In the genomic region with DNA sequence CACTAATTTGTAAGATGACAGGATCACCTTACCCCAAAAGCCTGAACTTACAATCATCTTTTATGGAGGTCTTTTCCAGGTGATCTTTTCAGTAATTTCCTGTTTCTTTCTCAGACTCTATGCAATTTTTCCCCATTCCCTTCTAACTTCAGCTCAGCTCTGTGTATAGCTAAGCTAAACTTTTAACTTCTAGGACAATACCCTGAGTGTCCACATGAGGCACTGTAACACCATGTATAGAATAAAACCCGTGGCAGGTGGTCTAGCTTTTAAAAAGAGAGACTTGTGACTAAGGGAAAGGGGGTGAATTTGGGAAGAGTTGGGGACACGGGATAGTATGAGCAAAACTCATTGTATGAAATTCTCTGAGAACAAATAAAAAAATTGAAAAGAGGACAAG, we compare ENCODE assay signal across 9 mouse cellular contexts. TPM values are rescaled to one million over a fixed set of nuclear protein-coding genes. Genes with fewer than 3 reads are reported as not detected.
DNase-seq lines count a peak whose midpoint lies in the region; ATAC-seq lines count a peak whose summit lies in the region.
"Had no signal": no experiment of that assay in that cellular context is flagged by ENCODE, and none has a peak within 500 bp of the region (broad histone marks: within the 10 kb centered on the region; RNA-seq: fewer than 3 reads in every experiment).

No protein-coding gene starts in this region.

- no peak overlapping the region for H3K4me3 ChIP-seq in intestine, embryonic 14.5 days (ENCODE audit: low read depth, low read length)
- H3K4me3 ChIP-seq in intestine, embryonic 16.5 days (ENCODE audit: low read length) = no peak overlapping the region
- H3K4me3 ChIP-seq: megakaryocyte, embryonic 14.5 days had no signal

- 0 out of 2 replicates have a peak, but pooled peaks have one; percentile 27 for ATAC-seq in intestine, embryonic 14.5 days (replicated peaks; ENCODE audit: low FRiP score, low TSS enrichment, low read depth)
- ATAC-seq in intestine, embryonic 16.5 days = no peak
- ATAC-seq in megakaryocyte, adult 5-6 weeks (ENCODE audit: poor library complexity, severe bottlenecking) = no peak

- no peak overlapping the region for H3K4me2 ChIP-seq in intestine, embryonic 14.5 days (ENCODE audit: low read length)
- H3K4me2 ChIP-seq in intestine, embryonic 16.5 days (ENCODE audit: low read depth, low read length) = no peak overlapping the region

- WGBS in intestine, embryonic 14.5 days = 34% methylated on average over 2 of the region's 2 CpGs
- 21% methylated on average over 2 of the region's 2 CpGs for WGBS in intestine, embryonic 16.5 days

- no peaks in the 10 kb centered on the region for H3K27me3 ChIP-seq in intestine, embryonic 14.5 days (replicated peaks; ENCODE audit: control insufficient read depth, insufficient read depth, low read length)
- no peaks in the 10 kb centered on the region for H3K27me3 ChIP-seq in intestine, embryonic 16.5 days (replicated peaks; ENCODE audit: control insufficient read depth, insufficient read depth, low read length)
- H3K27me3 ChIP-seq: megakaryocyte, embryonic 14.5 days had no signal

- no peaks in the 10 kb centered on the region for H3K9me3 ChIP-seq in intestine, embryonic 14.5 days (ENCODE audit: control insufficient read depth, low read length)
- no peaks in the 10 kb centered on the region for H3K9me3 ChIP-seq in intestine, embryonic 16.5 days (ENCODE audit: control insufficient read depth, low read length)

- H3K4me1 ChIP-seq in intestine, embryonic 14.5 days (replicated peaks; ENCODE audit: control insufficient read depth, insufficient read depth, low read length) = no peaks in the 10 kb centered on the region
- H3K4me1 ChIP-seq in intestine, embryonic 16.5 days (ENCODE audit: control insufficient read depth, insufficient read depth, low read length) = no peaks in the 10 kb centered on the region; the same call in 1 of the 2 replicates
- H3K4me1 ChIP-seq: megakaryocyte, embryonic 14.5 days had no signal

- DNase-seq in intestine, embryonic 14.5 days (ENCODE audit: low spot score) = no peak
- DNase-seq in 416B (ENCODE audit: low read depth) = peak; percentile 8
- peak; percentile 22 for DNase-seq in Muller cell, postnatal 12 days (ENCODE audit: inconsistent ontology term)
- DNase-seq in forelimb bud, embryonic 11.5 days (ENCODE audit: low read depth, low spot score) = peak; percentile 62
- peak; percentile 58 for DNase-seq in lung, postnatal 36 days
- no peak for DNase-seq in gastrocnemius, postnatal 10 days

- H3K36me3 ChIP-seq in intestine, embryonic 14.5 days (ENCODE audit: control insufficient read depth, insufficient read depth, low read length) = no peaks in the 10 kb centered on the region
- no peaks in the 10 kb centered on the region for H3K36me3 ChIP-seq in intestine, embryonic 16.5 days (ENCODE audit: control insufficient read depth, insufficient read depth, low read length)

- no peak overlapping the region for H3K9ac ChIP-seq in intestine, embryonic 14.5 days (ENCODE audit: low read length)
- no peak overlapping the region for H3K9ac ChIP-seq in intestine, embryonic 16.5 days (ENCODE audit: low read depth, low read length)

- H3K27ac ChIP-seq in intestine, embryonic 14.5 days (ENCODE audit: low read depth) = no peak overlapping the region
- H3K27ac ChIP-seq in intestine, embryonic 16.5 days (ENCODE audit: low read length) = no peak overlapping the region

RNA-seq across cellular contexts. Expression of gene Zim1, which starts 36.6 kb away (rescaled TPM):
- 5.1 and 5.7 TPM in 2 replicates for polyA plus RNA-seq in intestine, embryonic 14.5 days (2014; fragmentation: Nextera tagmentation; extraction: Ambion mirVana)
- polyA plus RNA-seq in intestine, embryonic 16.5 days (2015; fragmentation: Nextera tagmentation; extraction: Ambion mirVana) = 3.0 TPM in 2 replicates
- 100 to 1,000 TPM; 112 to 137 TPM for total RNA-seq in gastrocnemius, postnatal 10 days (2021)
- total RNA-seq in megakaryocyte, adult 5-6 weeks (2015) = not detected in 2 replicates
- total RNA-seq in megakaryocyte, adult 5-6 weeks (2017) = not detected in 2 replicates

Comparison
In these comparisons a context has a peak if more than half of its experiments do, and no peak if none do; other contexts are left out.
1. DNase-seq: peak in 416B (single experiment), Muller cell, postnatal 12 days (single experiment), forelimb bud, embryonic 11.5 days (single experiment) and lung, postnatal 36 days (single experiment); none in intestine, embryonic 14.5 days (single experiment) and gastrocnemius, postnatal 10 days (single experiment).
2. RNA of gene Zim1, which starts 36.6 kb away (total RNA-seq): 112 to 137 TPM in gastrocnemius, postnatal 10 days; not detected in megakaryocyte, adult 5-6 weeks; every median in the first group is over 100 times any median in the second.